Mouse (Mus musculus) large intestine, adult 2 months (tissue): ENCODE measurements at regions not wholly inside any gene's neighbourhood (a gene's known extent, or its start where the extent isn't known, plus 50 kb on each side); places are given as distances from the start of the nearest gene placed in this dataset.

Source experiments
- DNase-seq: peaks from one replicate; pipeline ENCODE4 v3.0.0-alpha.2; 2012; ENCODE audit warnings: low read depth, low spot score
- WGBS: fragments of 180-500 bp; shearing (Covaris S2); methylation state at CpG from one replicate; pipeline ENCODE4 v1.1.7; 2018; 5-methylcytosine and 5-hydroxymethylcytosine counted together

DNA sequence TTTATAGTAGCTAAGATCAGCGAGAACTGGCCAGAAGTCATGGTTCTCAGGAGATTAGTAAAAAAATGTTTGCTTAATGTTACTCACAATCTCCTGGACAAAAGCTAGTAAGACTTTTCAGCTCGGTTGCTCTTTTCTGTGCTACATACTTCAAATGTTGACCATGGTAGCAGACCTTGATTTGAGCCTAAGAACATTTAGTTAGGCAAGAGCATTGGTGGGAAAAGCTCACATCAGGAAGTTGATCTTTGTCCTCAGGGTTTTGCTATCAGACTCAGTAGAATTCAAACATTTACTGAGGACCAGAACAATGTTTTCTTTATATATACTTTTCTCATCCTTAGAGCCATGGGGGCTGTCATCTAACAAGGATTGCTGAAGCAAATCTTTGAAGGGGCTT lies 170.4 kb downstream of the Cavin4 start:
- DNase-seq = no peak
- 45% methylated on average over 2 of the region's 2 CpGs for WGBS

DNA sequence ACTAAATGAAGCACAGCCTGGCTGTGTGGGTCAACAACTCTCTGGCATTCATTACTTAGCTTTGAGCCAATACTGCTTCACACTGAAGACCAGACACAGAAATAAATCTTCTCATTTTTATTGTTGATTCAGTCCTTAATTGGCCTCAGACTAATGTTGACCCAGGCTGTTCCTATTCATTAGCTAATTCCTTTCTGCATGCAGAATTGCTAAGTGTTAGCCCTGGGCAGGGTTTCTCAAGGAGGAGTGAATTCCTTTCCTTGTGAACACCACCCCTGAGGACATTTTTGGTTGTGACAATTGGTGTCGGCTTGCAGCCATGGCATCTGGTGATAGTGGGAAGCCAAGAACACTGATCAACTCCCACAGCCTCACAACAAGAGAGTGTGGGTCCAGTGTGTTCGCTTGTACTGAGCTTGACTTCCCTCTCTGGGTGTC lies 179.5 kb downstream of the Cavin4 start:
- WGBS = 39% methylated on average over 2 of the region's 2 CpGs
- no peak for DNase-seq

DNA sequence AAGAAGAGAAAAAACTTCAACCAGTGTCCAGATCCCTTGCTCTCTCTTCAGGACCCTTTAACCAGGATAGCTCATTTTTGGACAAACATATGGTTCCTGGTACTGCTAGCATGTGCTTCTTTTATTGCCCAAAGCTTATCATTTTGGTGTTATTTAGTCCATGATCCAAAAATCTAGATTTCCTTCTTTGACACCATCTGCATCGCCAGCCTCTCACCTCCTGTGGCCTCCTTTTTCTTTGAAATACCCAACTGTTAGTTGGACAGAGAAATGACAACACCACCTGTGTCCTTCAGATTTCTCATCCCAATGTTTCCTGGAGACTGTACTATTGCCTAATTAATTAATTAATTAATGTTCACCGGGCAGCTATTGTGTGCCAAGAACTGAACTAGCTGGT lies 188.0 kb upstream of the Plppr1 start:
- WGBS = 81% methylated on average over 2 of the region's 2 CpGs
- DNase-seq = no peak

DNA sequence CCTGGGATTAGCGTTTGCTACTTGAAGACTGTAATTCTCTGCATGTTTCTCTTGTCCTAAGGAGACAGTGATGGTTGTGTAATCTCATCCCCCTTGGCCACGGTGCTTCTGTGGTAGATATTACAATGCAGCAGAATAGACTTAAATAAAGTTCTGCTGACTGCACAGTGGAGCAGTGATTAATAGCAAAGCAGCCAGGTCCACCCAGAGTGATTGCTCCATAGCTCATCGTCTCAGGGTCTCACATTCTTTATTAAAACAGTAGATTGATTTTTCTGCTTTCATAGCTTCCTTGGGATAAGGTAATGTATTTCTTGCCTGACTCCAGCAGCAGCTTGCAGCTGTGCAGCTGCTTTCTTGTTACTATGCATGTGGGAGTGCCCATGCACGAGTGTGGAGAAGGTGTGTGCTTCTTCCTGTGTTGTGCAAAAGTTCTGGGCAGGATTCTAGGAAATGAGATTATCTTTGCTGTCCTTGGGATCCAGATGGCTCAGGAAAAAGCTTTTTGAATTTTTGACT lies 169.9 kb upstream of the Plppr1 start:
- 50% methylated on average over 4 of the region's 4 CpGs for WGBS
- DNase-seq = no peak

DNA sequence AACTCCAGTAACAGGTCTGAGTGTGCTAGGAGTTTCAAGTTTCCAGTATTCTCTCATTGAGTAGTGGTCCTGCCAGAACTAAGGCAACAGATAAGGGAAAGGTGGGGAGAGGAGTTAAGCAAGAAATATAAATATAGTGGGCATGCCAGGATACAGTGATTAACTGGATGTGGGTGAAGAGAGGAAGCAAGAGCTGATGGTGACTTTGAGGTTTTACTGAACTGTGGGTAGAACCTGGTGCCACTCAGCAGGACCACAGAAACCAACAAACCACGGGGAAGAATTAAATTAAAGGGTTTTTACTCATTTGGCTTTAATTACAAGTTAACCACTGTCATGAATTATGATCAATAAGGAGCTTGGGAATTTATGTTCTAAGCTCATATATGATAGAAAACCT lies 154.5 kb upstream of the Plppr1 start:
- no peak for DNase-seq
- WGBS = 58% methylated on average over 1 of the region's 1 CpGs

DNA sequence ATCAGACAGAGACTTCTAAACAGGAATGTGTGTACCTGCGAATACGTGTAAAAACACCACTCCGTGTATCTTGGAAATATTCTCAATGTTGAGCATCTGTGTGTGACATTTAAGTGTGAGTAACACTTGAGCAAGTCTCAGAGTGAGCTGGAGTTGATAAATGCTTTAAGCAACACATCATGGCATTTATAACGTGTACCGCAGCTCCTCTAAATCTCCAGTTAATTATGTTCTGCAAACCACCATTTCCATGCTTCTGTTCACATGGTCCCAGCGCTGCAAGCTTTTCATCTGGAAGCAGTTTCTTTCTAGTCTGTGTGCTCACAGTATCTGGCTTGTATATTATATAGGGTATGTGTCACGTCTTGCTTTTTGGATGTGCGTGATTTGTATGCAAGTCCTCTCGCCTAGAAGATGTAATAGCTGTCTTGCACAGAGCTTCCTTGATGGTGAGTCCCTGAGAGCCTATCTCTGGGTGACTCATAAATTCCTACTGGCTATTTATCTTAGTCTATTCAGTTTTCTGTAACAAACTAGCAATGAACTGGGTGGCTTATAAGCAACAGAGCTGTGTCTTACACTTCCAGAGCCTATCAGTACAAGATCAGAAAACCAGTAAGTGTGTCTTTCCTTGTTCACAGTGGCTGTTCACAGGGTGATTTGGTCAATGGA lies 153.7 kb upstream of the Plppr1 start:
- 64% methylated on average over 9 of the region's 9 CpGs for WGBS
- no peak for DNase-seq

DNA sequence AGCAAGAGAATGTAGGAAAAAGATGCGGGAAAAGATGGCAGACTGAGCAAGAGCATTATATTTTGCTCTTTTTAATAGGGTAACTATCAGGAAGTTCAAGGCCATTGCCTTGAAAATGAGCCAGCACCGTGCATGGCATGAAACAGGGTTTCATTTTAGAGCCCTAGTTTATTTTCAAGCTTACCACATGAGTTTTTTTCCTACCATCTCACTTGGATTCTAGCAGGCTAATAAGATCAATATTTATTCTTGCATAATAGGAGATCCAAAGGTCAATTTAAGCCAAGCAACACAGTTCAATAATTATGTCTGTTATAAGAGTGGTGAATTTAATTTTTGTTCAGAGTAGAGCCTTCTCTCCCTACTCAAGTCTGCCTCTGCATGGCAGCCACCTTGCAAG lies 149.9 kb upstream of the Plppr1 start:
- 56% methylated on average over 2 of the region's 2 CpGs for WGBS

DNA sequence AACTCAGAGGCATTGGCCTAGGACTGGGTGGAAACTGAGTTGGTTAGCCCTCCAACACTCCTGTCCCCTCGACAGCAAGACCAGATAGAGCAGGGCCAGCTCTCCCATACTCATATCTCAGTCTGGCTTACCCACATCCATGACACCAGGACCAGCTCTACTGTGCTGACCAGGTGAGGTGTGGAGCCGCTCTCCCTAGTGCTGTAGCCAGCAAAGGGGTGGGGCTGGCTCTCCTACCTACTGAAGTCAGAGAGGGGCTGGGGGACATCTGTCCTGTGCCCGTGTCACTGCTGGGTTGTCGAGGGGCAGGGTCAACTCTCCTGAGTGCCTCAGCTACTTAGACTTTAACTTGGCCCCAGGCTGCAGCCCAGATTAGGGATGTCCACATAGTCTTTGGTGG lies 145.8 kb upstream of the Plppr1 start:
- WGBS = 65% methylated on average over 4 of the region's 4 CpGs
- DNase-seq = no peak

More for the DNA sequence above, 149.9 kb upstream of the Plppr1 start:
- DNase-seq = no peak

DNA sequence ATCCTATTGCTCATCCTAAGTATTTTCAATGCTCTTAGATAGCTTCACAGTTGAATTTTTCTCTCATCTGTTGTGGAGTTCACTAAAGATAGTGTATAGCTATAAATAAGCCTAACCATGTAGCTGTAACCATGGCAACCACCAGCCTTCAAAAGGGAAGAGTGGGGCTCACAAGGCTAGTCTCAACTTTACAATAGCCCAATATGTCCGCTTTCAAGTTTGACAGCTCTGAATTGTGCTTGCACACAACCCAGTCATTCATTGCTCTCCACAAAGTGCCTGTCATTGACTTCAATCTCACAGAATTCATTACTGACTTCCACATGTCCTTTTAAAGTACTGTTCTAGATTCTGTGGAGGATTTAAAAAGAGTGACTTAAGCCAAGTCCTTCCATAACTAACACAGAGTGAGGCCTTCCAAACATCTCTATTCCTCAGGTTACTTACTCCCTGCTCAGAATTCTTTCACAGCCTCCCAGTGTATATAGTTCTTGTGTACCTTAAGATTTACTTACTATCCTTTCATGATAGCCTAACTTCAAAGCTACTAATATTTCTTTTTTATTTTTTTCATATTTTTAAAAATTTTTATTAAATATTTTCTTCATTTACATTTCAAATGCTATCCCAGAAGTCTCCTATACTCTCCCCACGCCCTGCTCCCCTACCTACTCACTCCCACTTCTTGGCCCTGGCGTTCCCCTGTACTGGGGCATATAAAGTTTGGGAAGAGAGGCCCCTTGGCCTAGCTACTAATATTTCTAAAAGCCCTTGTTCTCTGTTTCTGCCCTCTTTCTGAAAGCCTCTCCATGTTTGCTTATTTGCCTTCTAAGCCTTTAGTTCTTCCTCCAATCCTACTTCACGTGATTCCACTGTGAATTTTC lies 134.3 kb upstream of the Plppr1 start:
- WGBS = 66% methylated on average over 4 of the region's 4 CpGs

DNA sequence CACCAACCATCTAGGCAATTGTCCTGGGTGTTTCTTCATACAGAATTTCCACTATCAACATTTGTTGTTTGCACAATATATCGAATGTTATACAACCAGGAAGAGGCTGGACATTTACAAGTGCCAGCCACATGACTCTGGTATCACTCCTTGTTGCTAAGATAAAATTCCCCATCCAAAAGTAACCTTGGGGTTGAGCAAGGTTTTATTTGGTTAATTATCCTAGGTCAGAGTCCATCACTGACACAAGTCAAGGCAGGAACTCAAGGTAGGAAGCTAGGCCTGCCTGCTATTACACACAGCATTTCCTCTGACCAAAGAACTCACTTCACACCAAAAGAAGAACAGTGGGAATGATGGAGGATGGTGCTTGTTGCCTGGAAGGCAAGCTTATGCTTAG lies 120.7 kb upstream of the Plppr1 start:
- DNase-seq = no peak
- 31% methylated on average over 1 of the region's 1 CpGs for WGBS

More for the DNA sequence above, 134.3 kb upstream of the Plppr1 start:
- no peak for DNase-seq

DNA sequence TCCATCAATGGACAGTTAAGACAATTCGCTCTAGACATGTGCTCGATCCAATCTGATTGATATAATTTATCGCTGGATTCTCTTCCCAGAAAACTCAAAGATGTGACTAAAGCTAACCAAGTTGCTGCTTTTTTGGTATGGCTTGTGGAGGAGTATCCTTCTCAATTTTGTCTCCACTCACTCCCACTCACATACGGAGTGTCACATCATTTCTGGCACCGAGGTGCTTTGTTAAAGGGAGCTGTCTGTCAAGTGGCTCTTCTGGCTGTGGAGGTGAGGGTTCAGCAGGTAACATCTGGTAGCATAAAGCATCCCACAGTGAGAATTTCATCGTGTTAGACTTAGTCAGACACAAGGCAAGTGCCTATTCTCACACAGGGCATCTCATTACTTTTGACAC lies 120.2 kb upstream of the Plppr1 start:
- 88% methylated on average over 6 of the region's 6 CpGs for WGBS
- DNase-seq = no peak

DNA sequence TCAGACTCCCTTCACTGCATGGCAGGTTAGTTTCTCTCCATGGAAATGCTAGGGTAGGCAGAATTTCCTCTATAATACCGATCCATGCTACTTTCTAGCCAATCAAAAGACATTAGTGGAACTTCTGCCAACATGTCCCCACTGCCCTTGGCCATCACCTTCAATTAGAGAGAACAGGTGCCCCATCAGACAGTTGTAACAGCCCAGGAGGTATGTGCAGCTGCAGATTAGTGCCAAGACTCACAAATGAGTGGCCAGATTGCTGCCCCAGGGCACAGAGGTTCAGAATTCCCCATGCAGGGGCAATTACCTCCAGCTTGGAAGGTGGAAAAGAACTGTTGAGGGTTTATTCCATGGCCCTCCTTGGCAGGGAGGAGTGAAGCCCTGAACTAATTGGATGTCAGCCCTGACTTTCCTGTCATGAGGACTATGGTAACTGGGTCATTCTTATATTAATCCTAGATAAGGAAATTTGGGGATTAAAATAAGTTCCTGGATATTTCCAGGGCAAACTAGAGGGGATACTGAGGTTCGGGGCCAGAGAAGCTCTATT lies 113.7 kb upstream of the Plppr1 start:
- whole genome bisulfite sequencing = 81% methylated on average over 2 of the region's 2 CpGs
- DNase-seq = no peak

DNA sequence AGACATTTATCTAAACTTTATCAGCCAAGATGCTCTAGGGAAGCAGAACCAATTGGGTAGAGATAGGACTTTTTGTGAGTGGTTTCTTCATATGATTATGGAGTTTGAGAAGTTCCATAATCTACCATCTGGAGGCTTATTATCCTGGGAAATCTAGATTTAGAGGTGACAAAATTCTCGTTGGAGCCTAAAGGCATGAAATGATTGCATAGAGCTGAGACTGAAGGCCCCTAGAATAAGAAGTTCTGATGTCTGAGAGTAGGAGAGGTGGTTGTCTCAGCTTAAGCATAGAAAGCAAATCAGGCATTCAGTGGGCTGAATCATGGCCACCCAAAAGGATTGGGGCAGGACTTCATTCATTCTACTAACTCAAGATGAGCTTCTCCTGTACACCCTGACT lies 106.1 kb upstream of the Plppr1 start:
- no peak for DNase-seq
- WGBS = 54% methylated on average over 1 of the region's 1 CpGs

DNA sequence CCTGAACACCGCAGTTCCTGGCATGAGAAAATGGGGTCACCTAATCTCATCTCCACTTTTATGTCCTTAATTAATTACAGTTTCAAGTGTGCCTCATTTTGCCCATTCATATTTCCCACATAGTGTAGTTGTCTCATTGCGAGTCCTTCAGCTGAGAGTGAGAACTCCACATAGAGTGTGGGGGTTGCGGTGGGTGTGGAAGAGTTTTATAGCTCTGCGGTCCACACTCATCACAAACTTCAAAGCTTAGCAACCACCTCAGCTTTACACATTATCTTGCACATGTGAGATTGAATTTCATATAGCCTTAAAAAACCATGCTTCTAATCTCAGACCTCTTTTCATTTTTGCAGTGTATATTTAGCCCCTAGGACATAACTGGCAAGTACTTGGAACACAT lies 83.3 kb upstream of the Plppr1 start:
- WGBS = 89% methylated on average over 4 of the region's 4 CpGs
- no peak for DNase-seq

DNA sequence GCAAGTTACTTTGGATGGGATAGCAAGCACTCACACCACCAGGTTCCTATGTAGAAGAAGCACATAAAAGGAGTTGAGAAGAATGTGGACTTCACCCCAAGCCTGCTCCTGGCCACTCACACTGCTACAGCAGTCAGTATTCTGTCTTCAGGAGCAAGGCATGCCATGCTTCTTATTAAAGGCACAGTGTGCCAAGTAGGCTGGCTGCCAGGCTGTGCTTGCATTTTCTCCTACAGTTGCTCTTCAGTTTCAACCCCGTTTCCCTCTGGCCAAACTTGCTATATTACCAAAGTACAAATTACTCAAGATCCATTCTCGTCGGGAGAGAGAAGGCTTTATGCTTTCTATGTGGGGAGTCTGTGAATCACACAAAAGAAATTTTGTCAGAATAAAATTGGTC lies 67.1 kb upstream of the Plppr1 start:
- DNase-seq = no peak
- WGBS = 73% methylated on average over 3 of the region's 3 CpGs
